Mouse (Mus musculus) MEL (cell line): ENCODE results near the gene Abcc1. TPM values are rescaled to one million over a fixed set of nuclear protein-coding genes. Genes with fewer than 3 reads are reported as not detected.

Experiments used
- DNase-seq: peaks from one replicate; pipeline ENCODE4 v3.0.0; 2011; ENCODE audit warnings: low read depth, low spot score
- H3K27ac ChIP-seq: 2 replicates; pipeline ENCODE4 v1.5.1; 2012; ENCODE audit warnings: low read depth, mild to moderate bottlenecking, control low read depth, low read length, moderate library complexity; ENCODE audit not compliant: control insufficient read depth
- H3K27me3 ChIP-seq, 2 experiments: fragments of 150-350 bp in 1 of 2; sonication (generic) in 1 of 2; 2 replicates each; pipeline ENCODE4 v1.6.1; 2012; ENCODE audit warnings: low read length in 2 of 2, mild to moderate bottlenecking in 2 of 2, improper control_type of control experiment in 1 of 2, moderate library complexity in 1 of 2; ENCODE audit not compliant: insufficient read depth in 2 of 2, control insufficient read depth in 1 of 2
- H3K36me3 ChIP-seq, 2 experiments: 2 replicates each; pipeline ENCODE4 v1.6.1; 2012 to 2014; ENCODE audit warnings: low read length in 2 of 2, improper control_type of control experiment in 1 of 2, inconsistent platforms in 1 of 2, mild to moderate bottlenecking in 1 of 2; ENCODE audit not compliant: insufficient read depth in 2 of 2, control insufficient read depth in 1 of 2
- H3K4me1 ChIP-seq, 2 experiments: fragments of 150-350 bp in 1 of 2; sonication (generic) in 1 of 2; 2 replicates each; pipeline ENCODE4 v1.6.1; 2012; ENCODE audit warnings: low read length in 2 of 2, improper control_type of control experiment in 1 of 2, mild to moderate bottlenecking in 1 of 2; ENCODE audit not compliant: insufficient read depth in 2 of 2, control insufficient read depth in 1 of 2
- H3K4me3 ChIP-seq, 2 experiments: fragments of 150-350 bp in 1 of 2; sonication (generic) in 1 of 2; 2 replicates each; pipeline ENCODE4 v1.5.1; 2012; ENCODE audit warnings: low read depth in 2 of 2, low read length in 2 of 2, mild to moderate bottlenecking in 2 of 2, moderate library complexity in 2 of 2, control low read depth in 1 of 2, improper control_type of control experiment in 1 of 2; ENCODE audit not compliant: control insufficient read depth in 1 of 2, insufficient read depth in 1 of 2
- H3K79me2 ChIP-seq: 2 replicates; pipeline ENCODE4 v1.6.1; 2012; ENCODE audit warnings: mild to moderate bottlenecking, low read length, moderate library complexity; ENCODE audit not compliant: control insufficient read depth, poor library complexity, insufficient read depth
- H3K9ac ChIP-seq: 2 replicates; pipeline ENCODE4 v1.6.1; 2012; ENCODE audit warnings: low read depth, mild to moderate bottlenecking, control low read depth, low read length, moderate library complexity; ENCODE audit not compliant: control insufficient read depth, poor library complexity, severe bottlenecking
- H3K9me3 ChIP-seq: fragments of 150-350 bp; sonication (generic); replicated peaks from 2 replicates; pipeline ENCODE4 v1.6.1; 2012; ENCODE audit warnings: mild to moderate bottlenecking, low read length, improper control_type of control experiment, moderate library complexity; ENCODE audit not compliant: insufficient read depth
- CHD1 ChIP-seq: IDR thresholded peaks from 2 replicates; pipeline ENCODE4 v1.6.1; 2012; ENCODE audit warnings: low read depth, mild to moderate bottlenecking, inconsistent platforms, low read length, improper control_type of control experiment
- CHD2 ChIP-seq: IDR thresholded peaks from 2 replicates; pipeline ENCODE4 v1.6.1; 2011; ENCODE audit warnings: low read length, improper control_type of control experiment
- E2F4 ChIP-seq: IDR thresholded peaks from 2 replicates; pipeline ENCODE4 v1.6.1; 2011; ENCODE audit warnings: low read depth, low read length, improper control_type of control experiment, borderline replicate concordance
- EP300 ChIP-seq, 2 experiments: IDR thresholded peaks; 2 replicates each; pipeline ENCODE4 v1.6.1; 2011; ENCODE audit warnings: improper control_type of control experiment in 2 of 2, low read length in 2 of 2, low read depth in 1 of 2, mild to moderate bottlenecking in 1 of 2
- GABPA ChIP-seq: IDR thresholded peaks from 2 replicates; pipeline ENCODE4 v1.6.1; 2012; ENCODE audit warnings: low read depth, mild to moderate bottlenecking, inconsistent platforms, low read length, improper control_type of control experiment, moderate library complexity
- GATA1 ChIP-seq: IDR thresholded peaks from 2 replicates; pipeline ENCODE4 v1.6.1; 2011; ENCODE audit warnings: low read depth, low read length, improper control_type of control experiment
- HCFC1 ChIP-seq: IDR thresholded peaks from 2 replicates; pipeline ENCODE4 v1.6.1; 2012; ENCODE audit warnings: low read depth, mild to moderate bottlenecking, inconsistent platforms, low read length, improper control_type of control experiment, moderate library complexity
- JUND ChIP-seq: IDR thresholded peaks from 2 replicates; pipeline ENCODE4 v1.6.1; 2011; ENCODE audit warnings: low read depth, mild to moderate bottlenecking, improper control_type of control experiment, low read length
- MAFK ChIP-seq: IDR thresholded peaks from 2 replicates; pipeline ENCODE4 v1.6.1; 2011; ENCODE audit warnings: low read depth, mild to moderate bottlenecking, low read length, improper control_type of control experiment, borderline replicate concordance
- MAZ ChIP-seq: IDR thresholded peaks from 2 replicates; pipeline ENCODE4 v1.6.1; 2012; ENCODE audit warnings: low read depth, mild to moderate bottlenecking, inconsistent platforms, low read length, improper control_type of control experiment
- MXI1 ChIP-seq: IDR thresholded peaks from 2 replicates; pipeline ENCODE4 v1.6.1; 2011; ENCODE audit warnings: mild to moderate bottlenecking, low read depth, low read length, improper control_type of control experiment
- MYB ChIP-seq: IDR thresholded peaks from 2 replicates; pipeline ENCODE4 v1.6.1; 2011; ENCODE audit warnings: mild to moderate bottlenecking, low read depth, low read length, improper control_type of control experiment
- NELFE ChIP-seq: IDR thresholded peaks from 2 replicates; pipeline ENCODE4 v1.6.1; 2011; ENCODE audit warnings: low read depth, low read length, improper control_type of control experiment
- POLR2A ChIP-seq, 2 experiments: IDR thresholded peaks; 2 replicates each; pipeline ENCODE4 v1.6.1; 2011 to 2012; ENCODE audit warnings: low read length in 2 of 2, mild to moderate bottlenecking in 2 of 2, control low read depth in 1 of 2, improper control_type of control experiment in 1 of 2, low read depth in 1 of 2, moderate library complexity in 1 of 2; ENCODE audit not compliant: control insufficient read depth in 1 of 2, insufficient read depth in 1 of 2, poor library complexity in 1 of 2
- POLR2AphosphoS2 ChIP-seq: IDR thresholded peaks from 2 replicates; pipeline ENCODE4 v1.6.1; 2011; ENCODE audit warnings: low read length, improper control_type of control experiment
- RAD21 ChIP-seq: IDR thresholded peaks from 2 replicates; pipeline ENCODE4 v1.6.1; 2011; ENCODE audit warnings: mild to moderate bottlenecking, low read depth, low read length, improper control_type of control experiment
- RCOR1 ChIP-seq: IDR thresholded peaks from 2 replicates; pipeline ENCODE4 v1.6.1; 2012; ENCODE audit warnings: low read depth, mild to moderate bottlenecking, inconsistent platforms, low read length, improper control_type of control experiment
- SIN3A ChIP-seq: IDR thresholded peaks from 2 replicates; pipeline ENCODE4 v1.6.1; 2012; ENCODE audit warnings: low read length, improper control_type of control experiment, inconsistent platforms
- SMC3 ChIP-seq: IDR thresholded peaks from 2 replicates; pipeline ENCODE4 v1.6.1; 2011; ENCODE audit warnings: low read depth, low read length, improper control_type of control experiment
- TAL1 ChIP-seq: IDR thresholded peaks from 2 replicates; pipeline ENCODE4 v1.6.1; 2012; ENCODE audit warnings: mild to moderate bottlenecking, inconsistent platforms, low read length, moderate library complexity, mixed read lengths
- USF1 ChIP-seq: IDR thresholded peaks from 2 replicates; pipeline ENCODE4 v1.6.1; 2014; ENCODE audit warnings: low read depth, mild to moderate bottlenecking, inconsistent platforms, low read length, improper control_type of control experiment, moderate library complexity
- USF2 ChIP-seq, 2 experiments: IDR thresholded peaks; 2 replicates each; pipeline ENCODE4 v1.6.1; 2011 to 2012; ENCODE audit warnings: improper control_type of control experiment in 2 of 2, low read length in 2 of 2, borderline replicate concordance in 1 of 2, inconsistent platforms in 1 of 2, low read depth in 1 of 2, mild to moderate bottlenecking in 1 of 2; ENCODE audit not compliant: insufficient read depth in 1 of 2
- ZC3H11A ChIP-seq: IDR thresholded peaks from 2 replicates; pipeline ENCODE4 v1.6.1; 2012; ENCODE audit warnings: low read depth, mild to moderate bottlenecking, inconsistent platforms, low read length, improper control_type of control experiment
- ZKSCAN1 ChIP-seq: IDR thresholded peaks from 2 replicates; pipeline ENCODE4 v1.6.1; 2012; ENCODE audit warnings: low read depth, mild to moderate bottlenecking, inconsistent platforms, low read length, improper control_type of control experiment, moderate library complexity
- ZMIZ1 ChIP-seq: IDR thresholded peaks from 2 replicates; pipeline ENCODE4 v1.6.1; 2012; ENCODE audit warnings: low read depth, mild to moderate bottlenecking, inconsistent platforms, low read length, improper control_type of control experiment, moderate library complexity
- polyA plus RNA-seq, 2 experiments: library from polyadenylated mRNA; stranded (reverse) in 1 of 2; unstranded in 1 of 2; fragments of >175 nt in 1 of 2; fragments of >200 nt in 1 of 2; gene quantifications; 2 replicates each; pipeline versions ENCODE4 v1.2.1 to v1.2.4; 2012; ENCODE audit warnings: low replicate concordance in 2 of 2, low read depth in 1 of 2; ENCODE audit not compliant: insufficient read length in 2 of 2, insufficient read depth in 1 of 2, missing spikeins in 1 of 2
- total RNA-seq: library from RNA; depleted of rRNA; stranded (reverse); fragments of 300-350 nt; gene quantifications from 2 replicates; pipeline ENCODE4 v1.2.3, GENCODE M21; 2012

The Abcc1 gene
- total and polyA plus RNA-seq, 3 experiments: 31.5 to 39.8 (median 34.2) TPM

- TF ChIP-seq MAFK: peak; percentile 97
- no peak for TF ChIP-seq NELFE
- TF ChIP-seq CHD2: no peak
- no peak for TF ChIP-seq ZKSCAN1
- no peak for TF ChIP-seq SMC3
- TF ChIP-seq SIN3A: no peak; the same call in none of the 2 replicates
- TF ChIP-seq JUND: no peak
- peak; percentile 97 for TF ChIP-seq GABPA
- no peak for TF ChIP-seq ZMIZ1
- TF ChIP-seq RCOR1: no peak
- TF ChIP-seq TAL1: no peak
- TF ChIP-seq GATA1: peak; percentile 9; the same call in 1 of the 2 replicates
- TF ChIP-seq RAD21: no peak
- TF ChIP-seq MYB: no peak
Measured at GRCm38 (mm10) chr16:14352663-14353062, 8.7 kb upstream of the Abcc1 start (continued).

- Histone ChIP-seq H3K4me3 (no peak overlapping the region), H3K27me3 (no peaks in the 10 kb centered on the region), H3K9me3 (no peaks in the 10 kb centered on the region), H3K4me1 (peaks cover 15 to 36% of the 10 kb centered on the region in 2 experiments), H3K9ac (peak overlapping the region; percentile 4; the same call in 1 of the 2 replicates), H3K36me3 (peaks cover 0 to 39% of the 10 kb centered on the region in 2 experiments; a peak in 2 of 4 replicates), H3K79me2 (peaks cover 17% of the 10 kb centered on the region)
- peak; percentile 39 for DNase-seq
- TF ChIP-seq USF1: no peak
- TF ChIP-seq RCOR1: no peak
- no peak for TF ChIP-seq RAD21
- TF ChIP-seq MAZ: no peak
- no peak for TF ChIP-seq USF2 (IDR thresholded peaks at IDR 0.05; ENCODE audit: borderline replicate concordance in 1 of 2, insufficient read depth in 1 of 2, low read depth in 1 of 2, low read length in 2 of 2)
- no peak for TF ChIP-seq HCFC1
- TF ChIP-seq E2F4: no peak
- no peak for TF ChIP-seq ZC3H11A
- TF ChIP-seq MXI1: no peak
- no peak for TF ChIP-seq CHD1
- TF ChIP-seq MAFK: no peak
- TF ChIP-seq EP300 (IDR thresholded peaks at IDR 0.05; ENCODE audit: low read depth in 1 of 2, low read length in 2 of 2): no peak
- no peak for TF ChIP-seq ZKSCAN1
- TF ChIP-seq SIN3A: no peak
- TF ChIP-seq POLR2AphosphoS2: no peak
- no peak for TF ChIP-seq POLR2A (IDR thresholded peaks at IDR 0.05; ENCODE audit: control insufficient read depth in 1 of 2, insufficient read depth in 1 of 2, low read depth in 1 of 2, low read length in 2 of 2, poor library complexity in 1 of 2)
- no peak for TF ChIP-seq MYB
- TF ChIP-seq, all 39 proteins: peak for 0
- H3K27ac ChIP-seq: no peak overlapping the region; the same call in 1 of the 2 replicates
Measured at GRCm38 (mm10) chr16:14357859-14358258, 3.5 kb upstream of the Abcc1 start.
